Mouse (Mus musculus): ENCODE measurements at regions not wholly inside any gene's neighbourhood (a gene's known extent, or its start where the extent isn't known, plus 50 kb on each side); places are given as distances from the start of the nearest gene placed in this dataset.

DNA sequence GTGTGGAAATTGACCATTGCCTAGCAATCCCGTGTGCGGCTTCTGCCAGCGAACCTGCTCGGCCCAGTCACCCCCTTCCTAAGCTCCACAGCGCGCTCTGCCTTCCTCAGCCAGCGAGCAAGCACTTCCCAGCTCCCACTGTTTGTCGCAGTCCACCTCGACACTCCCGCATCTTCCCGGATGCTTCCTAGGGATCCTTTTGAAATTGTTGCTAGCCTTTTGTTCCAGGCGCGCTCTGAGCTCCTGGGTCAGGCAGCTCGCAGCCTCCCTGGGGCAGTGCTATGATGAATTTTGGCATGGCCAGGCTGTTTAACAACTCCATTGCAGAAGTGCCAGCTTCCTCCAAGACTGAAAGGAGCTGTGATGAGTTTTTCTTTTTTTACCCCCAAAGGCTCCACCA, 117.8 kb upstream of the Zfhx3 start:
- TF ChIP-seq CTCF (IDR thresholded peaks at IDR 0.05; ENCODE audit: low read depth, low read length) (no peak), GATA1 (IDR thresholded peaks at IDR 0.05; ENCODE audit: borderline replicate concordance, low read length) (no peak), TAL1 (conservative IDR thresholded peaks at IDR 0.05; ENCODE audit: low read depth, low read length) (no peak)

Measured in G1E (cell line).